Mouse (Mus musculus): ENCODE results near the gene Ube2e1.

DNA sequence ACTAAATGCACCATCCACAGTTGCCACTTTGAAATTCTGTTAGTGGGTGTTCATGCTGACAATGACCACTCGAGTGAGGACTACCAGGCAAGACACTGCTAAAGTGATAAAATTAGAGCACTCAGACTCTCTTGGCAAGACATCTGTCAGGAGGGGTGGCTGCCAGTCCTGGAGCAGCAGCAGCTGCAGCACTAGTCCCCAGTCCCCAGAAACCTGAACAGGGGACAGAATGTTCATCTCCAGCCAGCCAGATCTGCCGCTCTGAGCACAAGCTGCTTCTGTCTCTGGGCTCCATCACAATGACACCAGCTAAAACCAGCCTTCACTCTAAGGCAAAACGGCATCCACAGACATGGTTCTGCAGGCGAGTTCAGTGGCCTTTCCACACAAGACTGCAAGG lies 28.4 kb downstream of the Ube2e1 start:
- TF ChIP-seq CTCF (IDR thresholded peaks at IDR 0.05; ENCODE audit: low read depth): no peak
- no peak for TF ChIP-seq EP300 (IDR thresholded peaks at IDR 0.05; ENCODE audit: low read depth)
